Mouse (Mus musculus): ENCODE measurements around the gene Ube4a. TPM values are rescaled to one million over a fixed set of nuclear protein-coding genes. Genes with fewer than 3 reads are reported as not detected.

Gene Ube4a
- polyA plus RNA-seq, 2 experiments from 2014 or later: 26.6 to 40.4 TPM

- no peak for ATAC-seq
Measured at GRCm38 (mm10) chr9:44897024-44897423, 68.4 kb downstream of the Ube4a start.

GRCm38 (mm10) chr9:44892664-44893063 lies 72.7 kb downstream of the Ube4a start:
- no peak for ATAC-seq

GRCm38 (mm10) chr9:44891210-44891609 lies 74.2 kb downstream of the Ube4a start:
- ATAC-seq: no peak

GRCm38 (mm10) chr9:44890122-44890521 lies 75.3 kb downstream of the Ube4a start:
- ATAC-seq: no peak

- ATAC-seq: no peak
Measured at GRCm38 (mm10) chr9:44888114-44888624, 77.2 kb downstream of the Ube4a start.

GRCm38 (mm10) chr9:44882981-44883569 lies 82.3 kb downstream of the Ube4a start:
- ATAC-seq: peak; percentile 12

GRCm38 (mm10) chr9:44882436-44882980 lies 82.9 kb downstream of the Ube4a start:
- ATAC-seq: peak; percentile 38

- peak; percentile 10 for ATAC-seq
Measured at GRCm38 (mm10) chr9:44881941-44882435, 83.4 kb downstream of the Ube4a start.

GRCm38 (mm10) chr9:44881221-44881871 lies 84.1 kb downstream of the Ube4a start, which contains the start of gene Kmt2a:
TSS of gene Kmt2a (minus strand) at chr9:44881296.
- ATAC-seq: peak; percentile 63

GRCm38 (mm10) chr9:44880309-44881081 lies 84.9 kb downstream of the Ube4a start:
- ATAC-seq: peak; percentile 1

- ATAC-seq: no peak
Measured at GRCm38 (mm10) chr9:44879694-44880271, 85.6 kb downstream of the Ube4a start.

- peak; percentile 56 for ATAC-seq
Measured at GRCm38 (mm10) chr9:44878776-44879500, 86.5 kb downstream of the Ube4a start.

GRCm38 (mm10) chr9:44877686-44878085 lies 87.7 kb downstream of the Ube4a start:
- no peak for ATAC-seq

GRCm38 (mm10) chr9:44875476-44875875 lies 89.9 kb downstream of the Ube4a start:
- no peak for ATAC-seq

- no peak for ATAC-seq
Measured at GRCm38 (mm10) chr9:44874198-44874597, 91.2 kb downstream of the Ube4a start.

- peak; percentile 91 for ATAC-seq
Measured at GRCm38 (mm10) chr9:44873665-44874064, 91.7 kb downstream of the Ube4a start.

Other genes with a start within 250 kb of the Ube4a start
- under 1 TPM in 1 of 2 experiments, not detected in 1; 0.32 TPM for gene Phldb1, start 230.4 kb downstream of the Ube4a start, polyA plus RNA-seq (2017; shearing (Covaris generic))
- 10 to 100 TPM; 68.0 to 77.9 TPM for gene Arcn1, start 197.8 kb downstream of the Ube4a start, polyA plus RNA-seq (2017; shearing (Covaris generic))
- gene Ift46, start 197.7 kb downstream of the Ube4a start, polyA plus RNA-seq (2017; shearing (Covaris generic)): 10 to 100 TPM; 55.1 to 73.7 TPM
- gene Tmem25, start 166.3 kb downstream of the Ube4a start, polyA plus RNA-seq (2017; shearing (Covaris generic)): not detected
- not detected for gene Ttc36, start 162.5 kb downstream of the Ube4a start, polyA plus RNA-seq (2017; shearing (Covaris generic))
- 10 to 100 TPM; 34.7 to 41.1 TPM for gene Kmt2a, start 84.3 kb downstream of the Ube4a start, polyA plus RNA-seq (2017; shearing (Covaris generic))
- 100 to 1,000 TPM; 416 to 524 TPM for gene Atp5l, start 44.9 kb downstream of the Ube4a start, polyA plus RNA-seq (2017; shearing (Covaris generic))
- gene Cd3g, start 14.8 kb upstream of the Ube4a start, polyA plus RNA-seq (2017; shearing (Covaris generic)): 1,000 to 10,000 TPM; 1,425 to 1,626 TPM
- 100 to 1,000 TPM; 544 to 973 TPM for gene Cd3d, start 16.2 kb upstream of the Ube4a start, polyA plus RNA-seq (2017; shearing (Covaris generic))
- 1,000 to 10,000 TPM; 1,413 to 1,834 TPM for gene Cd3e, start 44.0 kb upstream of the Ube4a start, polyA plus RNA-seq (2017; shearing (Covaris generic))
- under 1 TPM; 0.16 to 0.24 TPM for gene Mpzl2, start 74.2 kb upstream of the Ube4a start, polyA plus RNA-seq (2017; shearing (Covaris generic))
- gene Mpzl3, start 89.6 kb upstream of the Ube4a start, polyA plus RNA-seq (2017; shearing (Covaris generic)): 10 to 100 TPM in 1 of 2 experiments, 1 to 10 TPM in 1; 7.5 to 10.8 TPM
- 1 to 10 TPM; 3.8 to 5.3 TPM for gene Jaml, start 113.6 kb upstream of the Ube4a start, polyA plus RNA-seq (2017; shearing (Covaris generic))
- under 1 TPM; 0.30 to 0.39 TPM for gene Scn2b, start 152.2 kb upstream of the Ube4a start, polyA plus RNA-seq (2017; shearing (Covaris generic))
- gene Scn4b, start 172.8 kb upstream of the Ube4a start, polyA plus RNA-seq (2017; shearing (Covaris generic)): under 1 TPM in 1 of 2 experiments, not detected in 1; 0.07 TPM
- 1 to 10 TPM; 2.5 to 3.2 TPM for gene BC049352, start 216.4 kb upstream of the Ube4a start, polyA plus RNA-seq (2017; shearing (Covaris generic))
- not detected for gene Tmprss4, start 238.5 kb upstream of the Ube4a start, polyA plus RNA-seq (2017; shearing (Covaris generic))